ENCODE assay signal across 9 mouse cellular contexts in the genomic region with DNA sequence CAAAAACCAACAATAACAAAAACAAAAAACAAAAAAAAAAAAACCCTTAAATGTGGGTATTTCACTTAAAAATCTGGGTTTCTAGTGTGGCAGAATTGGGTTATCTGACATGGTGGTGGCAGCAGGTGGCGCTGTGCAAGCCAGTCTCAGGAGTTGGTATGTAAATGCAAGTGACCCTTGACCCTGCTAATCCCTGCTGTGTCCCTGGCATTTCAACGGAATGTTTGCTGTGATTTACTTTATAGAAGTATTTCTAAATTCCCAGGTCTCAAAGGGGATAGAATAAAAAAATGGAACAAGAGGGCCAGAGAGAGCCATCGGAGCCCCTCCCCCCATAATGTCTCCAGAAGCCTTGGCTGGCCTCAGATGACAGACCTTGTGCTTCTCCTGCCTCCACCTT. TPM values are rescaled to one million over a fixed set of nuclear protein-coding genes. Genes with fewer than 3 reads are reported as not detected.
A peak's percentile ranks its signal among the peaks of the same experiment; 100 is the strongest.
DNase-seq lines count a peak whose midpoint lies in the region; ATAC-seq lines count a peak whose summit lies in the region.
"Had no signal": no experiment of that assay in that cellular context is flagged by ENCODE, and none has a peak within 500 bp of the region (broad histone marks: within the 10 kb centered on the region; RNA-seq: fewer than 3 reads in every experiment).

No protein-coding gene starts in this region.

- no peak overlapping the region for H3K9ac ChIP-seq in midbrain, embryonic 14.5 days (replicated peaks; ENCODE audit: low read length)
- no peak overlapping the region for H3K9ac ChIP-seq in midbrain, embryonic 15.5 days

- peak; percentile 63 for DNase-seq in cerebellum, postnatal 10 days
- no peak for DNase-seq in cerebellum, adult 11-12 months
- peak; percentile 69 for DNase-seq in midbrain, embryonic 14.5 days
- peak; percentile 26 for DNase-seq in embryo, embryonic 11.5 days (ENCODE audit: low read depth, low spot score)
- DNase-seq in lung, postnatal 25 days (ENCODE audit: low spot score) = peak; percentile 15
- no peak for DNase-seq in layer of hippocampus, adult 9-11 months
- DNase-seq in gastrocnemius, adult 18-20 months (ENCODE audit: low spot score) = no peak

- no peak overlapping the region for H3K27ac ChIP-seq in midbrain, embryonic 14.5 days (replicated peaks; ENCODE audit: low read depth, low read length)
- H3K27ac ChIP-seq in midbrain, embryonic 15.5 days = no peak overlapping the region

- no peak overlapping the region for H3K4me2 ChIP-seq in midbrain, embryonic 14.5 days (ENCODE audit: low read length)
- H3K4me2 ChIP-seq in midbrain, embryonic 15.5 days = no peak overlapping the region

- H3K4me1 ChIP-seq in midbrain, embryonic 14.5 days (ENCODE audit: control insufficient read depth, insufficient read depth, low read length) = no peaks in the 10 kb centered on the region
- no peaks in the 10 kb centered on the region for H3K4me1 ChIP-seq in midbrain, embryonic 15.5 days

- ATAC-seq in midbrain, embryonic 14.5 days (ENCODE audit: low FRiP score, low TSS enrichment) = no peak
- ATAC-seq in midbrain, embryonic 15.5 days (replicated peaks) = no peak

- H3K4me3 ChIP-seq in midbrain, embryonic 14.5 days (replicated peaks; ENCODE audit: low read depth, low read length) = no peak overlapping the region
- H3K4me3 ChIP-seq in midbrain, embryonic 15.5 days = no peak overlapping the region

- 18% methylated on average over 3 of the region's 3 CpGs for WGBS in midbrain, embryonic 14.5 days
- 15% methylated on average over 3 of the region's 3 CpGs for WGBS in midbrain, embryonic 15.5 days

- peaks cover 30% of the 10 kb centered on the region for H3K36me3 ChIP-seq in midbrain, embryonic 14.5 days (ENCODE audit: control insufficient read depth, insufficient read depth, low read length)
- H3K36me3 ChIP-seq in midbrain, embryonic 15.5 days (replicated peaks) = peaks cover 9% of the 10 kb centered on the region; the same call in 1 of the 2 replicates

- no peaks in the 10 kb centered on the region for H3K27me3 ChIP-seq in midbrain, embryonic 14.5 days (ENCODE audit: control insufficient read depth, insufficient read depth, low read length)
- no peaks in the 10 kb centered on the region for H3K27me3 ChIP-seq in midbrain, embryonic 15.5 days (replicated peaks)

- H3K9me3 ChIP-seq in midbrain, embryonic 14.5 days (ENCODE audit: control insufficient read depth, low read length) = no peaks in the 10 kb centered on the region
- no peaks in the 10 kb centered on the region for H3K9me3 ChIP-seq in midbrain, embryonic 15.5 days

RNA-seq across cellular contexts. Expression of a gene that starts 3.4 kb away (rescaled TPM):
- 20.4 and 32.4 TPM in 2 replicates for polyA plus RNA-seq in midbrain, embryonic 14.5 days (2014; fragmentation: Nextera tagmentation; extraction: Ambion mirVana)
- 27.9 and 28.4 TPM in 2 replicates for polyA plus RNA-seq in midbrain, embryonic 15.5 days (2015; fragmentation: Nextera tagmentation; extraction: Ambion mirVana)
- total RNA-seq in gastrocnemius, adult 18-20 months (2021) = 100 to 1,000 TPM; 121 to 127 TPM

RNA-seq across cellular contexts. Expression of a gene that starts 34.8 kb away (rescaled TPM):
- polyA plus RNA-seq in midbrain, embryonic 14.5 days (2014; fragmentation: Nextera tagmentation; extraction: Ambion mirVana) = 0.50 and 1.6 TPM in 2 replicates
- 0.50 and 0.78 TPM in 2 replicates for polyA plus RNA-seq in midbrain, embryonic 15.5 days (2015; fragmentation: Nextera tagmentation; extraction: Ambion mirVana)
- not detected for total RNA-seq in gastrocnemius, adult 18-20 months (2021)
- total RNA-seq: hematopoietic stem cell, adult 5-6 weeks had no signal

RNA-seq across cellular contexts. Expression of a gene that starts 35.0 kb away (rescaled TPM):
- 2.2 and 2.6 TPM in 2 replicates for polyA plus RNA-seq in midbrain, embryonic 14.5 days (2014; fragmentation: Nextera tagmentation; extraction: Ambion mirVana)
- polyA plus RNA-seq in midbrain, embryonic 15.5 days (2015; fragmentation: Nextera tagmentation; extraction: Ambion mirVana) = 2.6 and 3.1 TPM in 2 replicates
- total RNA-seq in gastrocnemius, adult 18-20 months (2021) = 1 to 10 TPM; 2.5 to 2.9 TPM

RNA-seq across cellular contexts. Expression of a gene that starts 44.6 kb away (rescaled TPM):
- 14.2 and 15.0 TPM in 2 replicates for polyA plus RNA-seq in midbrain, embryonic 14.5 days (2014; fragmentation: Nextera tagmentation; extraction: Ambion mirVana)
- 15.7 and 15.9 TPM in 2 replicates for polyA plus RNA-seq in midbrain, embryonic 15.5 days (2015; fragmentation: Nextera tagmentation; extraction: Ambion mirVana)
- 10 to 100 TPM; 12.3 to 14.1 TPM for total RNA-seq in gastrocnemius, adult 18-20 months (2021)

Comparison
In these comparisons a context has a peak if more than half of its experiments do, and no peak if none do; other contexts are left out.
1. DNase-seq: peak in cerebellum, postnatal 10 days (2 of 2), midbrain, embryonic 14.5 days (single experiment), embryo, embryonic 11.5 days (single experiment) and lung, postnatal 25 days (single experiment); none in cerebellum, adult 11-12 months (single experiment), layer of hippocampus, adult 9-11 months (single experiment) and gastrocnemius, adult 18-20 months (single experiment).